ENCODE assay signal across 8 mouse cellular contexts in genomic region chr8:120177318-120178123, GRCm38 (mm10). TPM values are rescaled to one million over a fixed set of nuclear protein-coding genes. Genes with fewer than 3 reads are reported as not detected.
DNase-seq lines count a peak whose midpoint lies in the region; ATAC-seq lines count a peak whose summit lies in the region.

Fam92b (minus strand) TSS chr8:120177466.

- peak within 1 kb of the TSS; percentile 69 for H3K27ac ChIP-seq in forebrain, embryonic 16.5 days (ENCODE audit: low read length)
- peak within 1 kb of the TSS; percentile 56 for H3K27ac ChIP-seq in intestine, embryonic 16.5 days (ENCODE audit: low read length)
- no peak within 1 kb of the TSS for H3K27ac ChIP-seq in liver, embryonic 16.5 days (ENCODE audit: low read length)
- H3K27ac ChIP-seq in neural tube, embryonic 14.5 days (ENCODE audit: low read depth, low read length) = peak within 1 kb of the TSS; percentile 67

- peaks cover 33% of the 10 kb centered on the region for H3K4me1 ChIP-seq in forebrain, embryonic 16.5 days (replicated peaks; ENCODE audit: control insufficient read depth, insufficient read depth, low read length)
- H3K4me1 ChIP-seq in intestine, embryonic 16.5 days (ENCODE audit: control insufficient read depth, insufficient read depth, low read length) = peaks cover 29% of the 10 kb centered on the region
- H3K4me1 ChIP-seq in liver, embryonic 16.5 days (ENCODE audit: control insufficient read depth, low read depth, low read length) = no peaks in the 10 kb centered on the region; the same call in 1 of the 2 replicates
- peaks cover 23% of the 10 kb centered on the region for H3K4me1 ChIP-seq in neural tube, embryonic 14.5 days (ENCODE audit: control insufficient read depth, insufficient read depth, low read length)

- peak; percentile 57 to 62 for DNase-seq in cerebellum, postnatal 25 days
- DNase-seq in cerebellum, adult 11-12 months = no peak
- DNase-seq in R1 (ENCODE audit: low read depth, low spot score) = peak; percentile 96
- peak; percentile 59 for DNase-seq in thymus, postnatal 0 days (ENCODE audit: low spot score)

- no peaks in the 10 kb centered on the region for H3K36me3 ChIP-seq in forebrain, embryonic 16.5 days (ENCODE audit: control insufficient read depth, insufficient read depth)
- no peaks in the 10 kb centered on the region for H3K36me3 ChIP-seq in intestine, embryonic 16.5 days (ENCODE audit: control insufficient read depth, insufficient read depth, low read length)
- H3K36me3 ChIP-seq in liver, embryonic 16.5 days (ENCODE audit: control insufficient read depth, insufficient read depth) = no peaks in the 10 kb centered on the region
- H3K36me3 ChIP-seq in neural tube, embryonic 14.5 days (ENCODE audit: control insufficient read depth, insufficient read depth, low read length) = no peaks in the 10 kb centered on the region

- H3K4me2 ChIP-seq in forebrain, embryonic 16.5 days (ENCODE audit: low read length) = peak within 1 kb of the TSS; percentile 47
- H3K4me2 ChIP-seq in intestine, embryonic 16.5 days (ENCODE audit: low read depth, low read length) = peak within 1 kb of the TSS; percentile 41
- H3K4me2 ChIP-seq in liver, embryonic 16.5 days (ENCODE audit: low read depth, low read length) = no peak within 1 kb of the TSS
- peak within 1 kb of the TSS; percentile 40 for H3K4me2 ChIP-seq in neural tube, embryonic 14.5 days (ENCODE audit: low read depth, low read length)

- no peak within 1 kb of the TSS for H3K4me3 ChIP-seq in forebrain, embryonic 16.5 days (replicated peaks; ENCODE audit: low read length)
- 0 out of 2 replicates have a peak within 1 kb of the TSS, but pooled peaks have one; percentile 9 for H3K4me3 ChIP-seq in intestine, embryonic 16.5 days (ENCODE audit: low read length)
- H3K4me3 ChIP-seq in liver, embryonic 16.5 days (ENCODE audit: low read depth, low read length) = no peak within 1 kb of the TSS
- H3K4me3 ChIP-seq in neural tube, embryonic 14.5 days (ENCODE audit: low read depth, low read length) = no peak within 1 kb of the TSS

- H3K9ac ChIP-seq in forebrain, embryonic 16.5 days (replicated peaks; ENCODE audit: low read depth, low read length) = peak within 1 kb of the TSS; percentile 37
- no peak within 1 kb of the TSS for H3K9ac ChIP-seq in intestine, embryonic 16.5 days (ENCODE audit: low read depth, low read length)
- no peak within 1 kb of the TSS for H3K9ac ChIP-seq in liver, embryonic 16.5 days (ENCODE audit: low read depth, low read length)
- H3K9ac ChIP-seq in neural tube, embryonic 14.5 days (replicated peaks; ENCODE audit: low read depth, low read length) = peak within 1 kb of the TSS; percentile 17

- WGBS in forebrain, embryonic 16.5 days = under 1% methylated on average over 16 of the region's 26 CpGs
- WGBS in intestine, embryonic 16.5 days = 1% methylated on average over 24 of the region's 26 CpGs
- 3% methylated on average over 25 of the region's 26 CpGs for WGBS in liver, embryonic 16.5 days (ENCODE audit: insufficient replicate concordance)
- 2% methylated on average over 22 of the region's 26 CpGs for WGBS in neural tube, embryonic 14.5 days

- no peaks in the 10 kb centered on the region for H3K9me3 ChIP-seq in forebrain, embryonic 16.5 days (ENCODE audit: control insufficient read depth, low read length)
- no peaks in the 10 kb centered on the region for H3K9me3 ChIP-seq in intestine, embryonic 16.5 days (ENCODE audit: control insufficient read depth, low read length)
- no peaks in the 10 kb centered on the region for H3K9me3 ChIP-seq in liver, embryonic 16.5 days (replicated peaks; ENCODE audit: control insufficient read depth, low read length)
- H3K9me3 ChIP-seq in neural tube, embryonic 14.5 days (ENCODE audit: control insufficient read depth, low read length) = no peaks in the 10 kb centered on the region

- peak; percentile 82 for ATAC-seq in forebrain, embryonic 16.5 days
- ATAC-seq in intestine, embryonic 16.5 days = peak; percentile 82
- peak; percentile 38; the same call in 1 of the 2 replicates for ATAC-seq in liver, embryonic 16.5 days (ENCODE audit: low read depth)
- peak; percentile 89 for ATAC-seq in neural tube, embryonic 14.5 days (ENCODE audit: low read depth)

- no peaks in the 10 kb centered on the region for H3K27me3 ChIP-seq in forebrain, embryonic 16.5 days (replicated peaks; ENCODE audit: control insufficient read depth, insufficient read depth, low read length)
- H3K27me3 ChIP-seq in intestine, embryonic 16.5 days (replicated peaks; ENCODE audit: control insufficient read depth, insufficient read depth, low read length) = peaks cover 5% of the 10 kb centered on the region; the same call in 1 of the 2 replicates
- peaks cover 27% of the 10 kb centered on the region for H3K27me3 ChIP-seq in liver, embryonic 16.5 days (ENCODE audit: control insufficient read depth, insufficient read depth, low read depth, low read length)
- peaks cover 4% of the 10 kb centered on the region; the same call in 1 of the 2 replicates for H3K27me3 ChIP-seq in neural tube, embryonic 14.5 days (ENCODE audit: control insufficient read depth, insufficient read depth, low read length)

RNA-seq across cellular contexts. Expression of gene Fam92b, which starts in this region (rescaled TPM):
- 1.3 and 1.8 TPM in 2 replicates for polyA plus RNA-seq in forebrain, embryonic 16.5 days (2015; fragmentation: Nextera tagmentation; extraction: Ambion mirVana)
- polyA plus RNA-seq in intestine, embryonic 16.5 days (2015; fragmentation: Nextera tagmentation; extraction: Ambion mirVana) = 0.55 and 0.67 TPM in 2 replicates
- not detected in 2 replicates for polyA plus RNA-seq in liver, embryonic 16.5 days (2015; fragmentation: Nextera tagmentation; extraction: Ambion mirVana)
- polyA plus RNA-seq in neural tube, embryonic 14.5 days (2014; fragmentation: Nextera tagmentation; extraction: Ambion mirVana) = 1.7 TPM in 2 replicates
- 0.21 and 0.34 TPM in 2 replicates for polyA plus RNA-seq in thymus, postnatal 0 days (2015; fragmentation: Nextera tagmentation; extraction: Ambion mirVana)

Comparison
In these comparisons a context has a peak if more than half of its experiments do, and no peak if none do; other contexts are left out.
1. Peak in ATAC-seq, H3K4me3 ChIP-seq, H3K27ac ChIP-seq and H3K4me2 ChIP-seq in intestine, embryonic 16.5 days; RNA of the gene not detected or under 1 TPM.
2. Peak in ATAC-seq in liver, embryonic 16.5 days; RNA of the gene not detected or under 1 TPM.
3. Peak in DNase-seq in thymus, postnatal 0 days; RNA of the gene not detected or under 1 TPM.
4. ATAC-seq: peak in every context shown above with its lines; median percentile 89 in neural tube, embryonic 14.5 days; 82 in forebrain, embryonic 16.5 days; 82 in intestine, embryonic 16.5 days; 38 in liver, embryonic 16.5 days.
5. H3K9ac ChIP-seq: peak in forebrain, embryonic 16.5 days (single experiment) and neural tube, embryonic 14.5 days (single experiment); none in intestine, embryonic 16.5 days (single experiment) and liver, embryonic 16.5 days (single experiment).